Mouse (Mus musculus) heart, adult 18-20 months (tissue): Measurements from ENCODE around the gene Nphp1. TPM values are rescaled to one million over a fixed set of nuclear protein-coding genes. Genes with fewer than 3 reads are reported as not detected.

ENCODE experiments used
- DNase-seq, 2 experiments: peaks; one replicate each; pipeline ENCODE4 v3.0.0; 2021 to 2022; ENCODE audit warnings: mixed read lengths in 1 of 2
- long read RNA-seq, 2 experiments: library from polyadenylated mRNA; stranded (forward); transcript quantifications; one replicate each; pipeline ENCODE4 v2.0.0; 2021
- total RNA-seq, 2 experiments: library from RNA; stranded (reverse); gene quantifications; 2 replicates each; pipeline ENCODE4 v1.2.3; 2021

Nphp1 gene
- total RNA-seq: 1 to 10 TPM; 7.6 to 9.4 TPM
- long read RNA-seq, experiment 1, partial matches to known transcripts: 1 of 6 reads
- long read RNA-seq, experiment 1, other reads (novel, unspliced or antisense): 2 of 6 reads
- long read RNA-seq, experiment 2, partial matches to known transcripts: 0 of 4 reads
- long read RNA-seq, experiment 2, other reads (novel, unspliced or antisense): 3 of 4 reads

DNA sequence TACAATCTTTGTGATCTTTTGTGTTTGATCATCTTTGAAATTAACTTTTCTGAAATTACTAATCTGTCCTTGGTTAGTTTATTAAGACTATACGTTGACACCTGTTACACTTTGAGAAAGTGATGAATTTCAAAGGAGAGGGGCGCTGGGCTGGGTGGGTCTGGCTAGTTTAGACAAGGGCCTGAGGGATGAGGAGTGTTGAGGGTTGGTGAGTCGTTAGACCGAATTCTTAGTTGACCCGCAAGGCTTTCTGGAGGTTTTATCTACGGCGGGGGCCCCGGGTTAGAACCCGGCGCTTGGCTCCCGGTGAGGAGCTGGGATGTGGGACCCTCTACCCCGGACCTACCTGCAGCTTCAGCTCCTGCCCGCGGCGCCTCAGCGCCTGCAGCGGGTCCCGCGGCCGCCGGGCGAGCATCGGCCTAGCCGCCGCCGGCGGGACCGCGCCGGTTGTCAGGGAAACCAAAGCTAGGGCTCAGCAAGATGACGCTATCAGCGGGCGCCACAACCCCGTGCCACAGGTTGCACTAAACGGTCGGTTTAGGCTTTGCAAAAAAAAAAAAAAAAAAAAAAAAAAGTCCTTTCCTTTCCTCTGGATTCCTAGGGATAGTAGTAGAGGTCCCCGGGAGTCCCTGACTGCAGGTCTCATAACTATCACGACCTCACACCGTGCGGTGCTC is at the start of gene Nphp1:
Gene Nphp1 (minus strand): TSS at position 458 of the 677 bp plus-strand sequence.
- DNase-seq: peak; percentile 90

DNA sequence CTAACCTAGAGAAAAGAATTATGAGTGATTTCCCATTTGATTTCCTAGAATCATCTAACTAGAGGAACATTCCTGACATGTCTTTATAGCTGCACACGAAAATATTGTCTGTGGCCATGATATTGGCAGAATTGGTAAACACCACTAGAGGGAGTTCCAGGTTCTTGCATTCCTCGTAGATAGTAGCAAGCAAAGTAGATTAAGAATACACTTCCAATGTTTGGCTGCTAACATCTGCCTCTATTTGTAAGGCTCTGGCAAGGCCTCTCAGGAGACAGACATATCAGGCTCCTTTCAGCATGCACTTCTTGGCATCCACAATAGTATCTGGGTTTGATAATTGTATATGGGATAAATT is 44.1 kb upstream of the Nphp1 start:
- DNase-seq: peak in 1 of 2 experiments; percentile 20

DNA sequence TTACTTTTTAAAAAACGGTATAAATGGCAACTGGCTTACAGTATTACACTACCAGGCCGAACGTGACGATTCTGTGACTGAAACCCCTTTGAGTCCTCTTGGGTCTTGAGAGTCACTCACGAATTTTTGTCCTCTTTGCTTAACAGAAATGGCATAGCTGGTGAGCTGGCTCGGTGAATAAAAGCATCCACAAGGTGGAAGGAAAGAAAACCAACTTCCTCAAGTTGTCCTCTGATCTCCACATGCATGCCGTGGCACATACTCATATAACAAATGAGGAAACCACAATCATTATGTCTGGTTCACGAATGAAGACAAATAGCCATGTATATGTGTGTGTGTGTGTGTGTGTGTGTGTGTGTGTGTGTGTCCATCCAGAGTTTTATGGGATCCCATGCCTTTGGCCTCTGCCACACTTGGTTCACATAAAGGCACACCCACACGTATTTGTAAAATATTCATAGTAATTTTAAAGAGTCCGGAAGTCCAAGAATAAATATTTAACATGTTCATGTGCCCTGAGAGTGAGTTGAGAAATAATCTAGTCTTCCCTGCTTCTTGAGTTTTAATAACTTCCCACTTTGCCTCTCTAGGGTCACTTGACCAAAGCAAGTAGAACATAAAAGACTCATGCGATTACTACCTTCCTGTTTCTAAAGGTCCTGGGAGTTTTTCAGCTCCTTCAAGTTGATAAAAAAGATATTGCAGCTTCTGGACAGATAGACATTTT is 43.6 kb upstream of the Nphp1 start:
- no peak for DNase-seq

DNA sequence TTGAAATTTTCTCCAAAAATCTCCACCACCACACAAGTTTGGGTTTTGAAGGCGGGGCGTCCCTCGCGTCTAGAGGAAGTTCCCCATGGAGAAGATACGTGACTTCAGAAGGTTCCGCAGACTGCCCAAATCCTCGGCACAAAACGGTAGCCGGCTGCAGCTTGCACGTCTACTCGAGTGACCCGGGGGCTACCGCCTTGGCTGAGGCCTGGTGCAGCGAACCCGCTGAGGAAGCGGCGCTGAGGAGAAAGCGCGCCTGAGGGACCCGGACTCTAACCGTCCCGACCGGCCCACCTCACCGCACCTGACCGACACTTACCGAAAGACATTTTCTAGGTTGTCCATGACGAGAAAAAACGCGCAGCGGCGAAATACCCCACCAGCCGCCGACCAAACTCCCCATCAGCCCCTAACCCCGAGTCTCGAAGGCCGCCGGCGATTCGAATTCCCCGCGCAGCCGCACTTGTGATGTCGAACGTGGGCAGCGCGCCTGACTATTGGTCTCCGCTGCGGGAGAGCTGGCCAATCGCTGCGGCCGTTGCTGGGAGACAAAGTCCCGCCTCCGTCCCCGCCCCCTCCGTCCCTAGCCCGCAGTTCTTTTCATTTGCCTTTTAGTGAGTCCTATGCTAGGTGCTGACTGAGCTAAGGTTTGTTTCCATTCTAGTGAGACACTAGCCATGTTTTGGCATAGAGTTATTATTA is 42.9 kb upstream of the Nphp1 start, which contains the start of gene Bub1:
Gene Bub1 (minus strand): TSS at position 465 of the 702 bp plus-strand sequence.
- peak; percentile 93 to 94 for DNase-seq

DNA sequence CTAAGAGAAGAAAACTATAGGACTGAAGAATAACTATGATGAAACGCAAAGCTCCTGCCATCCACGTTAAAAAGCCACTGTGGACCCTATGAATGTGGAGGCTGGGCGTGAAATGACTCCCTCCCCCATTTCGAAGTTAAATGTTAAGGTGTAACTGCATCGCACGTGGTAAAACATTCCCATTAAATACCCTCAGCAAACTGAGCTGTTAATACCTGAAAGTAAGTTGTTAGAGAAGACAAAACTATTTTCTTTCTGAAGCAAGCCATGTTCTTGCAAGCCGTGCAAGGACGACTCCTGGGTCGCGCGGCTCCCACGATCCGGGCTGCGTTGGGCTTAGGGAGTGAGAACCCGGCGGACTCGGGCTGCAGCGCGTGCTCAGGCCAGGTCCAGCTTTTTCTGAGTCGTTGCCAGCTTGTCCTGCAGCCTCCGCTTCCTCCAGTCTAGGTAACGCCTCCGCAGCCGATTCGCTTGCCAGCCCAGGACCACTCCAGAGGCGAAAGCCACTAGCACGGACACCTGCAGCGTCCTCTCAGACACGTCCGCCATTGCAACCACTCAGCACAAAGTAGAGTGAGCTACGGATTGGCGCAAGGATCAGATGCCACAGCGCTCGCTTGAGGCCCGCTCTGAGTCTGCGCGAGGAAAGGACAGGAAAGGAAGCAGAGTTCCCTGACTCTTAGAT is 3.4 kb upstream of the Nphp1 start, which contains the start of gene Mtln:
Gene Mtln (minus strand): TSS at position 570 of the 685 bp plus-strand sequence.
- DNase-seq: peak; percentile 92

DNA sequence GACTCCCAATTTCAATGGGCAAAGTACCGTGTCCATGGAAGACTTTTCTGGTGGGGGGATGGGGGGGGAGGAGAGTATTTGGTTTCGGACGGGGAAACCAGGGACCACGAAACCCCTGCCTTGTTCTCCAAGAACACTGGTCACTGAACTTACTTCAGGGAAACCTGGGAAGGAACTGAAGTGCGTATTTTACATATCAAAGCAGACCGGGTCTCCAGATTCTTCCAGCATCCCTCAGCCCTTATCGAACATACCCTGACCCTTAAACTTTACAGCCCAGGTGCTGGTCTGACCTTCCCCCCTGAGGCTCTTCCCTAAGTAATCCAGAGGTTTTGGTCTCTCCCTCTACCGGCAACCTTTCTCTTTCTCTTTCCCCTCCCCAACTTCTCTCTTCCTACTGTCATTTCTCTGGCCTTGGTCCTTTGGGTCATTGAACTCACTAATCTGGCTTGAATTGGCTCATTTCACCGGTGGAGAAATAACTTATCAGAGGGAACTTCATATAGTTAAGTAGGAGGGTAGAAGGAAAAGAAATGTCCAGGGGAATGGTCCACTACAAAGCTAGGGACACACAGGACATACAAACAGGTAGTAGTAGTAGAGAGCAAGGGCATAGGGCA is 1.1 kb upstream of the Nphp1 start:
- DNase-seq: no peak

DNA sequence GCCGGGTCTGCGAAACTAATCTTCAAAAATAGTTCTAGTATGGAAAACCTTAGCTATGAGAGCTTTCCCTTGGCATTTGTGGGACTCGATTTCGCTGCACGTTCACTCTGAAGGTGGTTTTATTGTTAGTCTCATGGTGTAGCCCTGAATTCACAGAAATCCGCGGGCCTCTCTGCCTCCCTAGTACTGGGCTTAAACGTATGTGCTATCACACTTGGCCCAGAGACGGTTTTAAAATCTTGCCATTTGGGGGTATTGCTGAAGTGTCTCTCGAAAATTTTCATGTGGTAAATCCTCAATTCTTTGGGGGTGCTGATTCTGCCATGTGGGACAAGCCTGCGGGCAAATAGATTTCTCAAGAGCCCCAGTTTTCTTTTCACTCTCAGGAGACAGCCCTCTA is 441 bp upstream of the Nphp1 start:
- no peak for DNase-seq

DNA sequence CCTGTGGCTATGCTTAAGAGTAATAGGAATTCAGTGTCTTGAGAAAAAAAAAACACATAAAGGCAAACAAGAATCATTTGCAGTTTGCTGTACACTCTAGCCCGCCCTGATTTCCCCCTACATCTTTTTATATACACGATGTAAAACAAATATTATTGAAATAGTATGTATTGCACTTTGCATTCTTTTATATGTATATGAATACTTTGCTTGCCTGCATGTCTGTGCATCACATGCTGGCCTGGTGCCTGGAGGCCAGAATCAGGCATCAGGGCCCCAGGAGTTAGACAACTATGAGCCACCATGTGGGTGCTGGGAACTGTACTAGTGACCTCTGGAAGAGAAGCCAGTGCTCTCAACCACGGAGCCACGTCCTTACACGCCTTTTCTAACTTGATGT is 1.5 kb downstream of the Nphp1 start:
- no peak for DNase-seq

DNA sequence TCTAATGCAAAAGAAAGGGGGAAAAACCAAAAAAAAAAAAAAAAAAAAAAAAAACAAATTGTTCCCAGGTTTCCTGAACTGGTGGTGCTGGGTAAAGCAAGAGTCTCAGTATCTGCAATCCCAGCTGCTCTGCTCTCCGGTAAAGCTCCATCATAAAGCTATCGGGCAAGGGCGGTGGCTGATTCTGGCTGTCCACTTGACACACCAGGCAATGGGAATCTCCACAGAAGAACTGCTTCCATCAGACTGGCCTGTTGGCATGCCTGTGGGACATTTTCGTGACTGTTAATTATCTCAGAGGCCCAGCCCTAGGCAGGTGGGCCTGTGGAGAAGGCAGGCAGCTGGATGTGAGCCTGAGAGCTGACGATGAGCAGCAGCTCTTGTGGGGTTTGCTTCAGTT is 10.2 kb downstream of the Nphp1 start:
- no peak for DNase-seq

DNA sequence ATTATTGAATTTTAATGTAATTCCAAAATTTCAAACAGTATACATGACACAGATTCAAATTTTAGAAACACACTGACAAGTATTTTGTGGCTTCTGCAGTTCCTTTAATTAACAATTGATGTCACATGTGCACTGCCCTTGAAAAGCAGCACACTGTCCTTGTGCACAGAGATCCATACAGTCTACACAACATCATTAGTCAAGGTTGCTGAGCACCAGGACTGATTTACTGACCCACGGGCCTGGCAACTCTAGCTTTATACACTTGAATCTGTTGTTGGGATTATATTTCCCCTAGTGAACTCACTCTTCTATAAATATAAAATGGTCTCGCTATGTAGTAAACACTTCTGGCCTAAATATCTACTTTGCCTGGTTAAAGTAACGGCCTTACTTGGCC is 13.7 kb downstream of the Nphp1 start:
- DNase-seq: no peak

DNA sequence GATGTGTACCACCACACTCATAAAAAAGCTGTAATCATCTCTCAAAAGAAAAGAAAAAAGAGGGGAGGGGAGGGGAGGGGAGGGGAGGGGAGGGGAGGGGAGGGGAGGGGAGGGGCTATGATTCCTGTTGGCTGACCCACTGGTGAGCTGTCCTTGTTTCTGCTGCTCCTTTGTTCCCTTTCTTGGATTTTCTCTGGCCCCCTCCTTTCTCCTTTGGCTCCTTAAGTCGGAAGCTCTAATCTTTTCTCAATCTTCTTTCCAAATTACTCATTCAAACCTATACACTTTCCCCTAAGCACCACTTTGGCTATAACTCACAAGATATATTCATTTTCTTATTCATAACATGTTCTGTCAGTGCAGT is 14.1 kb downstream of the Nphp1 start:
- no peak for DNase-seq

DNA sequence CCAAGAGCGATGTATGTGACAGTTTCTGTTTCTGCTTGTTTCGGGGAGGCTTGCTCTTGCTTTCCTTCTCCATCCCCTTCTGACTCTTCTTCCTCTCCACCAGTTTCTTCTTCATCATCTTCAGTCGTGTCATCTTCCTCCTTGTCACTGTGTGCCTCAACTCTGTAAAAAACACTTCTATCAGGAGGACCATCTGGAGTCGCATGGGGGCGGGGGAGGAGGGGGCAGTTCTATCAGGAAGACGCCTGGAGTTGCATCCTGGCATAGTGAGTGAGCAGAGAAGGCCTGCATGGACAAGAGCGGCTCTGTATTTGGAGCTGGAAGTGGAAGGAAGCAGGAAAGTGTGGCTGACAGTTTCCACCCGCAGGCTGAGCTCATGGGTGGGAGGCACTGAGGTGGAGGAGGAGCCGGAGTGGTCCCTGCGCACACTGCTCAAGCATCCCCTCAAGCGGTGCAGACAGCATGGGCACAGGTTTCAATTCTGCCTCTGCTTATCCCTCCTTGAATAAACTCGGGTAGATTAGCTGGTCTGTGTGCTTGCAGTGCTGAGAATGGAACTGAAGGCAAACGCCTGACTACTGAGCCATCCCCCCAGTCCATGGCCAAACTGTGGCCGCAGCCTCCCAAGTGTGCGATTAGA is 14.6 kb downstream of the Nphp1 start:
- DNase-seq: no peak

DNA sequence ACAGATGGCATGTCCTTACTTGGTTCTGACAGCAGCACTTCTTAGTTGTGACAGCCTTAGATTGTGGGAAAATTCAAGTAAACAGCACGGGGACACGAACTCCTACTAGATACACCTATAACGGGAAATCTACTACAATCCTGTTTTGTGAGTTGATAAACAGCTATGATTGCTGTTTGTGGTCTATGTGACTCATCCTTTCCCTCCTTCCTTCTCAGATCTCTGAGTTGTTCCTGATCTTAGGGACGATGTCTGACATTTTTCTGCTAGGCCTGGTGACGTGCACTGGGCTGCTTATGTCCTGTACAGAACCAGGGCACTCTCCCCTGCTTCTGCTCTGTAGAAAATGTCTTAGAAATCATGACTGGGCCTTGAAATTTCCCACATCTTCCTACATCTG is 27.1 kb downstream of the Nphp1 start:
- DNase-seq: no peak

DNA sequence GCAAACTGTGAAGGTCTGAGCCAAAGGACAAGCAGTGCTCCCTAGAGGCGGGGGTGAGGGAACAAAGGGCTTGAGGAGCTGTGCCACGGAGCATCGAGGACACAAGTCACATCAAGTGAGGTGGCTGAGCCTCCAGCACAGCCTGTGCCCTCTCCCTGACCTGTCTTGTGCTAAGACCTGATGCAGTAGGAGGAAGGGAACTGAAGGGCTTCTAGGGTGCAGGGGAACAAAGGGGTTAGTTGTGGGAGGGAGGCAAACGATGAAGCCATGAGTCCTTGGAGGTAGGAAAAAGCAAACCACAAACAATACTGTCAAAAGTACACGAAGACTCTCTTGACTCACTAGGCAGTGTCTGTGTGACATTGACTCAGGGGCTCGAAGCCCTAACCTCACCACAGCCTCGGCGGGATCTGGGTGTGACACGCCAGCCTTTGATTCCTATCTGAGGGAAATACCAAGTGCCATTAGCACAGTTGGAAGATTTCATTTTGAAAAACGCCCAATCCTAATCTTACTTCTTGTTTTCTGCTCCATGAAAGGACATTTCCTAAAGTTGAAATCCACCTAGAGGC is 28.2 kb downstream of the Nphp1 start:
- DNase-seq: no peak

DNA sequence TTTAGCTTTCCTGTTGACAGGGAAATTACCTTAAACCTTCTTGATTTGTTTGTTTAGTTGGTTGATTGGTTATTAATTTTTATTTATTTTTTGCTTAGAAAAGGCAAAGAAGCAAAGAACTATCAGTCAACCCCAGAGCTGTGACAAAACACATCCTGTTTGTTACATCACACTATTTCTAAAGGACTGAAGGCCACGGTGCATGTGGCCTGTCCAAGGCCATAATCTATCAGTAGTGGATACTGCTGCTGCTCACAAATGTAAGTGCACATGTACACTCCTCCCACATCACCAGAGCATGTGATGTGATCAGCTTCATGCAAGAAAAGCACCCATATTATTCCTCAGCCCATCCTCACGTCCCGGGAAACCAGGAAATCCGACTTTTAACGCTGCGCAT is 28.7 kb downstream of the Nphp1 start:
- DNase-seq: no peak

DNA sequence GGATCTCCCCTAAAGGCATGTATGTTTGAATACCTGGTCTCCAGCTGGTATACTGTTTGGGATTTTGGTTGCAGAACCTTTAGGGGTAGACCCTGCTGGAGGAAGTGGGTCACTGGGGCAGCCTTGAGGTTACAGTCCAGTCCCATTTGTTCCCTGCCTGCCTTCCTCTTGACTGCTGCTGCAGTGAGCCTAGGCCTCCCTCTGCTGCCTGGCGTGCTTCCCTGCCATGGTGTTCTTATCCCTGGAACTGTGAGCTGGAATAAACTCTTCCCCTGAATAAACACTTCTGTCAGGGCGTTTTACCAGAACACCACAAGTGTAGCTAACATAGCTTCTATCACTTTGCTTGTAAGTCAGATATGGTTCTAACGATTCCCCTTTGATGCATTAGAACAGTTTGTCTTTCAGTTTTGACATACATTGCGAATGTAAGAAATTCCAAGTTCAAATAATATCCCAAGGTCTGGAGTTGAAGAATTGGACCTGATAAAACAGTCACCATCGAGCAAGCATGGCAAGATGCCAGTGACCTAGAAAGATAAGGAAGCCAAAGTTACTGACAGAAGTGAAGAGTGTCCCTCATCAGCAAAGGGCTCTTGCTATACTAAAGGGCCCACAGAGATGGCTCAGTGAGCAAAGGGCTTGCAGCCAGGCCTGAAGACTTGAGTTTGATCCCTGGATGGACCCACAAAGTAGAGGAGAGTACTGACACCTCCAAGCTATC is 29.4 kb downstream of the Nphp1 start:
- peak; percentile 29 to 46 for DNase-seq

DNA sequence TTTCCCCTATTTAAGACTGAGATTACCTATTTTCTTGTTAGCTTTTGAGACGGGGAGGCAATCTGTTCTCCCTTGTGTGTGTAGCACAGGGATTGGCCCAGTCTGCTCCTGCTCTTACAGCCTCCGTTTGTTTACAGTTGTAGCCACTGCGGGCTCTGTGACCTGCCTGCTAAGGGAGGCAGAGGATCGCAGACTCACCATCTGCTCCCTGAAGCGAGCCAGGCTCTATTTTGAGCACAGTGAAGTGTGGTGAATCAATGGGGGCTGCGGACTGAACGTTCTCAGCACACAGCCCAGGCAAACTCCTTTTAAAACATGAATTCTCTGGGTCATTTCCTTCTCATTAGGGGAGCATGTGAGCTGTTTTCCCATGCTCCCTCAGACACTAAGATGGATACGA is 31.5 kb downstream of the Nphp1 start:
- peak; percentile 41 to 42 for DNase-seq

DNA sequence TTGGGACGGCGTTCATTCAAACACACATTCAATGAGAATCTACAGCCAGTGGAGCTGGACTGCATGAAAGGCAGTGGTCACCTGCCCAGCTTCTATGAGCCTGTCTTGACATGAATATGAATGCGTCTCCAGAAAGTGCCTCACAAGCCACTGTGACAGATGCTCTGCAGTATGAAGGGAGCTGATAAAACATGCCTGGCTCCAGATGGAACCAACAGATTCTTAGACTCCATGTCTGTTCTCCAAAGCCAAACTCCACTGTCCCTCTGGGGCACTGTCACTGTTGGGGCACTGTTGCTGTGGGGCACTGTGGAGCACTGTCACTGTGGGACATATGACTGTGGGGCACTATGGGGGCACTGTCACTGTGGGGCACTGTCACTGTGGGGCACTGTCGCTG is 34.6 kb downstream of the Nphp1 start:
- DNase-seq: no peak

DNA sequence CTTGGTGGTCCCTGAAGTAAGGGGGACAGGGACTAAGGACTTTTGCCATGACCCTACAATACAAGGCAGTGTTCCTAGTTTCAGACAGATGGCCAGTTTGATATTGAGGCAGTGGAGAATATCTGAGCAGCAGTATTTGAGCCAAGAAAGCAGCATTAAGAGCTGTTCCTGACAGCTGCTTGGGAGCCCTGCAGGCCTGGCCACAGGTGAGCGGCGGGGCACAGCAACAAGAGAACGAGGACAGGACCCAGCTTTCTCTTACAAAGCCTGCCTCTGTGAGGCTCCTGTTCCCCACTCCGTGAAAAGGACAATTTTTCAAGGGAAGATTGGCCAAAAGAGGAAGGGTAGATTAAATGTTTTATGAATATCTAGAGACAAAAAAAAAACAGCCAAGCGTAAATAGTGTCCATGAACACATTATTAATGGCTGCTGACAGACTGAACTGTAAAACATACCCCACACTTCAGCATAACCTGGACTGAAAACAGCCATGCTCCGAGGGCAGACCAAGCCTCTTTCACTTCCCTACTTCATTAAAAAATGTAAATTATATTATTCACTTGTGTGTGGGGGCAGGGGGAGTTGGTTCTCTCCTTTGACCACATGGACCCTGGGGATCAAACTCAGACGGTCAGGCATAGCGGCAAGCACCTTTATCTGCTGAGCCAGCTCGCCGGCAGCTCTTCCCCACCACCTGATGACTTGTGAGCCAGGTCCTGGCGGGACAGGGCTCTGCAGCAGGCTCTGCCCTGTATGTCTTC is 36.7 kb downstream of the Nphp1 start:
- no peak for DNase-seq
